Mouse (Mus musculus): ENCODE data around the gene Gm13697. TPM values are rescaled to one million over a fixed set of nuclear protein-coding genes. Genes with fewer than 3 reads are reported as not detected.
"Not testable (repeated sequence)": the region's sequence is repeated elsewhere in the genome, so short reads cannot be mapped to it uniquely, and the experiment has no call there.

Gene Gm13697
- polyA plus RNA-seq, 1 experiment from 2014 or later = not detected

GRCm38 (mm10) chr2:84016291-84016690 is 31.7 kb downstream of the Gm13697 start:
- H3K36me3 ChIP-seq (ENCODE audit: inconsistent target); H3K4me3 ChIP-seq (ENCODE audit: inconsistent target); H3K27ac ChIP-seq; H3K79me2 ChIP-seq (ENCODE audit: inconsistent target): not testable (repeated sequence)
- 83% methylated on average over 2 of the region's 5 CpGs for WGBS (ENCODE audit: missing documents)

GRCm38 (mm10) chr2:84018330-84018729 is 33.8 kb downstream of the Gm13697 start:
- WGBS (ENCODE audit: missing documents) = 41% methylated on average over 3 of the region's 3 CpGs
- H3K4me3 ChIP-seq (ENCODE audit: inconsistent target) = no peak overlapping the region
- H3K36me3 ChIP-seq (ENCODE audit: inconsistent target) = no peaks in the 10 kb centered on the region
- no peaks in the 10 kb centered on the region for H3K79me2 ChIP-seq (ENCODE audit: inconsistent target)
- H3K27ac ChIP-seq = no peak overlapping the region

DNA sequence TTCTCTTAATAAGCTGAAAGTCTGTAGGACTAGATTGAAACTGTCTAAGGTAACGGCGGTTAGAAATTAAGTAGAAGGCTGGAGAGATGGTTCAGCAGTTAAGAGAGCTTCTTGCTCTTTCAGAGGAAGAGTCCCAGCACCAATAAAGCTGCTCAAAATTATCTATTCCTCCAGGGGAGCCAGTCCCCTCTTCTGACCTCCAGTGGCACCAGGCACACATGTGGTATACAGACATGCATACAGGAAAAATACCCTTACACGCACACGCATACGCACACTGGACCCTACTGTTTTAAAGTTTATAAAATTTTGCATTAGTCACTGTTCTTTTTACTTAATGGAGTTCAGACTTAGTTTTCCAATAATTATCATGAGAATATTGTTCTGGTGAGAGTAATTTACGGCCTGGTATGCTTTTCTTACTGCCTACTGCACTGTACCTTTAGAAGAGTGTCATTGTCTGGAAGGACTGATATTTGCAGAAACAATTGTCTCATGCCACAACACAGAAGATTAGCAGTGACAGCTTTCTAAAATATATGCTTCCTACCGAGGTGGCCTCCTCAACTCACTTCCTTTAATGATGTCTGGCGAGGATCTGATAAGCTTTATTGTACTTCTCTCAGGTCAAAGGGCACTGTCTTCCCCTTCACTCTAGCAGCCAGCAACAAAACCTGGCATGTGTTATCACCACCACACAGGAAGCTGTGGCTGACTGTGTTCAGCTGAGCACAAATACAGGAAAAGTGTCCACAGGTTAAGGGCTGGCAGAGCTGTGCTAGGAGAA is 35.2 kb downstream of the Gm13697 start:
- H3K27ac ChIP-seq = no peak overlapping the region
- no peak overlapping the region for H3K4me3 ChIP-seq (ENCODE audit: inconsistent target)
- 55% methylated on average over 8 of the region's 8 CpGs for WGBS (ENCODE audit: missing documents)

GRCm38 (mm10) chr2:84021930-84022329 is 37.4 kb downstream of the Gm13697 start:
- H3K4me3 ChIP-seq (ENCODE audit: inconsistent target) = no peak overlapping the region
- WGBS (ENCODE audit: missing documents) = 71% methylated on average over 2 of the region's 2 CpGs
- H3K79me2 ChIP-seq (ENCODE audit: inconsistent target) = no peaks in the 10 kb centered on the region
- H3K36me3 ChIP-seq (ENCODE audit: inconsistent target) = no peaks in the 10 kb centered on the region
- no peak overlapping the region for H3K27ac ChIP-seq

More for the DNA sequence above, 35.2 kb downstream of the Gm13697 start:
- Histone ChIP-seq H3K36me3 (ENCODE audit: inconsistent target) (no peaks in the 10 kb centered on the region), H3K79me2 (ENCODE audit: inconsistent target) (no peaks in the 10 kb centered on the region)

DNA sequence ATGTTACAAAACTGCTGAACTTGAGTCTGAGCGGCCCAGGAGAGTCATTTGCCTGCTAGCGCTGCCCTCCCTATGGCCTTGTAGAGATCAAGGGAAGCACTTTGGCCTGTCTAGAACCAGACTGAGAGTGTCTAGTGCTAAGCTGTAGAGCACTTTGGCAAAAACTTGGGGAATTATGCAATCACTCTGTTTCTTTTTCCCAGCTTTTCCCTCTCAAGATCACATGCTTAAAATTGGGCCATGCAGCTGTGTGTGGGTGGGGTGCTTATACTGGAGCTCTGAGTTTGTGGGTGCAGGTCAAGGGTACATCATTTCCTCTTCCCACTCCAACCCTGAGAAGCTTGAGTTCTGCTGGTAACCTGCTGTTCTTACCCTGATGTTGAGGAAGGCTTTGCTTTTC is 38.4 kb downstream of the Gm13697 start:
- Histone ChIP-seq H3K27ac (no peak overlapping the region), H3K4me3 (ENCODE audit: inconsistent target) (no peak overlapping the region), H3K36me3 (ENCODE audit: inconsistent target) (no peaks in the 10 kb centered on the region), H3K79me2 (ENCODE audit: inconsistent target) (no peaks in the 10 kb centered on the region)
- WGBS (ENCODE audit: missing documents) = 86% methylated on average over 2 of the region's 2 CpGs

DNA sequence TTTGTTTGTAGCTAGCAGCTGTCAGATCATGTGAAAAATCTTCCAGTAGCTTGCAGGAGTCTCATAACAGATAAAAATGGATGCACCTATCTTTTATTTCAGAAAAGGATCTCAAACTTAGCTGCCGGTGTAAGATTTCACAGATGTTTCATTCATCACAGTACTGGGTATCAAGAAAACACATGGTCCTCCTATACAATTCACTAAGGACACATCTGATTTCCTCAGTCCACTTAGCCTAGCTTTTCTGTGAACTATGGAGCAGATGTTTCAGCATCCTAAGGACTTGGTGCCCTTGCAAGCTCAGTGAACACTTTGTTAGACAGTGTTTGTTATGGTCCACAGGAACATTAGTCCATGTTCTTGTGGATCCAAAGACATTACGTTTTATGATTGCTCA is 38.8 kb downstream of the Gm13697 start:
- H3K4me3 ChIP-seq (ENCODE audit: inconsistent target) = no peak overlapping the region
- no peaks in the 10 kb centered on the region for H3K79me2 ChIP-seq (ENCODE audit: inconsistent target)
- H3K27ac ChIP-seq = no peak overlapping the region
- WGBS (ENCODE audit: missing documents) = 94% methylated on average over 2 of the region's 2 CpGs
- no peaks in the 10 kb centered on the region for H3K36me3 ChIP-seq (ENCODE audit: inconsistent target)

GRCm38 (mm10) chr2:84025217-84025616 is 40.7 kb downstream of the Gm13697 start:
- 70% methylated on average over 4 of the region's 4 CpGs for WGBS (ENCODE audit: missing documents)

DNA sequence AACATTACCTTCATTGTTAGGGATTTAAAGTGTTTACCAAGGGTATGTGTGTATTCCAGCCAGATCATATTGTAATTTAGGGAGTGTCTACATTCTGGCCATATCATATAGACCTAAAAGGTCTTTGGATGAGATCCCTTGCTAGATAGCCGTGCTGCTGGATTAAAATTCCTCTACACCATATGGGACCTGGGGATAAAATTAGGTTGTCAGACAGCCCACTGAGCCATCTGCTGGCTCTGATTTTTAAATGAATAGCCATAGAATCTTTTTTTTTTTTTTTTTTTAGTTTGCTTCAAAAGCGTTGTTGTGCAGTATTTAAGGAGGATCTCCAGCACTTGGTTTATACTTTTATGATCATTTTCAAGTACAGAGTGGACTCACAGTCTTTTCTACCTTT is 48.0 kb downstream of the Gm13697 start:
- H3K36me3 ChIP-seq (ENCODE audit: inconsistent target) = no peaks in the 10 kb centered on the region
- 100% methylated on average over 2 of the region's 2 CpGs for WGBS (ENCODE audit: missing documents)
- H3K79me2 ChIP-seq (ENCODE audit: inconsistent target) = no peaks in the 10 kb centered on the region
- no peak overlapping the region for H3K27ac ChIP-seq
- H3K4me3 ChIP-seq (ENCODE audit: inconsistent target) = no peak overlapping the region

More at GRCm38 (mm10) chr2:84025217-84025616, 40.7 kb downstream of the Gm13697 start:
- H3K4me3 ChIP-seq (ENCODE audit: inconsistent target) = no peak overlapping the region
- H3K36me3 ChIP-seq (ENCODE audit: inconsistent target) = no peaks in the 10 kb centered on the region
- H3K27ac ChIP-seq = no peak overlapping the region
- no peaks in the 10 kb centered on the region for H3K79me2 ChIP-seq (ENCODE audit: inconsistent target)

DNA sequence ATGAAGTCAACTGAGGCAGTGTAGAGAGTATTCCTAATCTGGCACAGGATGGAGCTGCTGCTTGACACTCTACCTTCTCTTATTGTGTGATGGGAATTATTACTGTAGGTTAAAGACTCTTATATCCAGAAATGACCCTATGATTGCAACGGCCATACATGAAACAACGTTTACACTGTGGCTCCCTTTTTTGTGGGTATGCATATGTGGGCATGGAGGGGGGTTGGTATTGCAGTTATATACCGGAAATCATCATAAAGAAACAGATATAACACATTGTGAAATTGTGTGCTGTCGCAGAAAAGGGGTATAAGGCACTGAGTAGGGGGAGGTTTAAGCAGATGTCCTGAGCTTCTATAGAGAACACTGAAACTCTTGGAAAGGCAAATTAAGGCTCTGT is 51.5 kb downstream of the Gm13697 start:
- Histone ChIP-seq H3K79me2 (ENCODE audit: inconsistent target) (no peaks in the 10 kb centered on the region), H3K36me3 (ENCODE audit: inconsistent target) (no peaks in the 10 kb centered on the region), H3K4me3 (ENCODE audit: inconsistent target) (no peak overlapping the region), H3K27ac (no peak overlapping the region)
- WGBS (ENCODE audit: missing documents) = 50% methylated on average over 4 of the region's 4 CpGs

Other genes starting within 250 kb of the Gm13697 start
- 0.09 TPM in 1 of 3 replicates, not detected in the others for gene Fam171b, start 172.1 kb upstream of the Gm13697 start, polyA plus RNA-seq (2018)
- gene Zswim2, start 43.5 kb upstream of the Gm13697 start, polyA plus RNA-seq (2018) = not detected in 3 replicates
- gene Gm13698, start 29.1 kb upstream of the Gm13697 start, polyA plus RNA-seq (2018) = not detected in 3 replicates
- gene Gm13693, start 23.2 kb upstream of the Gm13697 start, polyA plus RNA-seq (2018) = not detected in 3 replicates
- gene Gm13695, start 17.4 kb upstream of the Gm13697 start, polyA plus RNA-seq (2018) = not detected in 3 replicates
- gene Gm13696, start 11.6 kb upstream of the Gm13697 start, polyA plus RNA-seq (2018) = not detected in 3 replicates
- gene Gm13694, start 5.8 kb upstream of the Gm13697 start, polyA plus RNA-seq (2018) = not detected in 3 replicates
- not detected in 3 replicates for gene Gm13691, start 5.8 kb downstream of the Gm13697 start, polyA plus RNA-seq (2018)